Mouse (Mus musculus): ENCODE measurements around the gene Homer2. TPM values are rescaled to one million over a fixed set of nuclear protein-coding genes. Genes with fewer than 3 reads are reported as not detected.

The Homer2 gene
- 8.6 TPM for polyA plus RNA-seq (2014; fragmentation: Illumina TruSeq; extraction: RNeasy Lipid Tissue Mini Kit (QIAGEN cat#74804); ENCODE audit: low read depth, low replicate concordance)

GRCm38 (mm10) chr7:81707471-81708140 is at the start of gene Homer2:
TSS of gene Homer2 (minus strand) at chr7:81707527.

GRCm38 (mm10) chr7:81571108-81571940 is 136.0 kb downstream of the Homer2 start, which contains the start of gene Whamm:
TSS of gene Whamm (plus strand) at chr7:81571266.

GRCm38 (mm10) chr7:81566892-81567291 is 140.4 kb downstream of the Homer2 start, which contains the start of gene Fsd2:
TSS of gene Fsd2 (minus strand) at chr7:81566944.

Other genes with a start within 250 kb of the Homer2 start
- not detected for gene Ap3b2, start 213.6 kb downstream of the Homer2 start, polyA plus RNA-seq (2014; fragmentation: Illumina TruSeq; extraction: RNeasy Lipid Tissue Mini Kit (QIAGEN cat#74804); ENCODE audit: low read depth, low replicate concordance)
- gene BC048679, start 209.2 kb downstream of the Homer2 start, polyA plus RNA-seq (2014; fragmentation: Illumina TruSeq; extraction: RNeasy Lipid Tissue Mini Kit (QIAGEN cat#74804); ENCODE audit: low read depth, low replicate concordance) = not detected
- gene Fsd2, start 140.6 kb downstream of the Homer2 start, polyA plus RNA-seq (2014; fragmentation: Illumina TruSeq; extraction: RNeasy Lipid Tissue Mini Kit (QIAGEN cat#74804); ENCODE audit: low read depth, low replicate concordance) = not detected
- gene Whamm, start 136.3 kb downstream of the Homer2 start, polyA plus RNA-seq (2014; fragmentation: Illumina TruSeq; extraction: RNeasy Lipid Tissue Mini Kit (QIAGEN cat#74804); ENCODE audit: low read depth, low replicate concordance) = 13.7 TPM
- 99.9 TPM for gene Ramac, start 55.4 kb upstream of the Homer2 start, polyA plus RNA-seq (2014; fragmentation: Illumina TruSeq; extraction: RNeasy Lipid Tissue Mini Kit (QIAGEN cat#74804); ENCODE audit: low read depth, low replicate concordance)
- 7.0 TPM for gene 3110040N11Rik, start 82.0 kb upstream of the Homer2 start, polyA plus RNA-seq (2014; fragmentation: Illumina TruSeq; extraction: RNeasy Lipid Tissue Mini Kit (QIAGEN cat#74804); ENCODE audit: low read depth, low replicate concordance)
- 92.9 TPM for gene Btbd1, start 121.9 kb upstream of the Homer2 start, polyA plus RNA-seq (2014; fragmentation: Illumina TruSeq; extraction: RNeasy Lipid Tissue Mini Kit (QIAGEN cat#74804); ENCODE audit: low read depth, low replicate concordance)
- gene Gm10160, start 148.3 kb upstream of the Homer2 start, polyA plus RNA-seq (2014; fragmentation: Illumina TruSeq; extraction: RNeasy Lipid Tissue Mini Kit (QIAGEN cat#74804); ENCODE audit: low read depth, low replicate concordance) = not detected
- gene Tm6sf1, start 151.5 kb upstream of the Homer2 start, polyA plus RNA-seq (2014; fragmentation: Illumina TruSeq; extraction: RNeasy Lipid Tissue Mini Kit (QIAGEN cat#74804); ENCODE audit: low read depth, low replicate concordance) = 4.6 TPM
- 1.3 TPM for gene Hdgfl3, start 226.9 kb upstream of the Homer2 start, polyA plus RNA-seq (2014; fragmentation: Illumina TruSeq; extraction: RNeasy Lipid Tissue Mini Kit (QIAGEN cat#74804); ENCODE audit: low read depth, low replicate concordance)

Data from liver, adult 10 weeks (tissue).